Comparison of ENCODE assay signal across 8 mouse cellular contexts in the genomic region with DNA sequence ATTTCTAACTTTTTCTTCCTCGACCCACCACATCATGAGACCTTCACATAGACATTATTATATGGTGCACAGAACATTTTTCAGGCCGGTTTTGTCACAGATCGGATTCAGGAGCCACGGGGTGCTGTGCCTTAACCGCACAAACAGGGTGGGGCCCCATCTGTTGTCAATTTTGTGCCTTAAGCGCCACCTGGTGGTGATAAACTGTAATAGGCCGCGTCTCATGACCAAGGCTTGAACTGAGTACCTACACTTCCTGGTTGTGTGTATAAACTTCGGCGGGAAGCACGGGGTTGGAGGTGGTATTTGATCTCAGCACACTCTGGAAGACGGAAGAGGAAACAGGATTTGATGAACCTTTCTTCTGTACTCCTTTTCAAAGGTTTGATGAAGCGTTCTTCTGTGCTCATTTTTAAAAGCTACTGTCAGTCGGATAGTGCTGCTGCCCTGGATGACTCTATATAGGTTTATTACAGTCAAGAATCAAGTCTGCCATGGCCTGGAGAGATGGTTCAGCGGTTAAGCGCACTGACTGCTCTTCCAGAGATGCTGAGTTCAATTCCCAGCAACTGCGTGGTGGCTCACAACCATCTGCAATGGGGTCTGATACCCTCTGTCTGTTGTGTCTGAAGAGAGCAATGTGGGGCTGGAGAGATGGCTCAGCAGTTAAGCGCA. TPM values are rescaled to one million over a fixed set of nuclear protein-coding genes. Genes with fewer than 3 reads are reported as not detected.
DNase-seq lines count a peak whose midpoint lies in the region; ATAC-seq and TF ChIP-seq lines count a peak whose summit lies in the region.

No protein-coding gene starts in this region.

- H3K4me3 ChIP-seq in G1E (ENCODE audit: low read depth, low read length): peak overlapping the region; percentile 20; the same call in 1 of the 2 replicates
- H3K4me3 ChIP-seq in forebrain, embryonic 15.5 days: peak overlapping the region; percentile 22; the same call in 1 of the 2 replicates
- no peak overlapping the region for H3K4me3 ChIP-seq in neural tube, embryonic 14.5 days (ENCODE audit: low read depth, low read length)
- no peak overlapping the region for H3K4me3 ChIP-seq in testis, adult 2 months (ENCODE audit: control insufficient read depth, low read depth, low read length)

- peak; percentile 71 for TF ChIP-seq CTCF in G1E (IDR thresholded peaks at IDR 0.05; ENCODE audit: low read depth, low read length)
- peak; percentile 80 for TF ChIP-seq CTCF in testis, adult 2 months (IDR thresholded peaks at IDR 0.05; ENCODE audit: control insufficient read depth, insufficient read depth, insufficient replicate concordance, low read depth, low read length)

- H3K9ac ChIP-seq in forebrain, embryonic 15.5 days (replicated peaks): peak overlapping the region; percentile 20; the same call in 1 of the 2 replicates
- H3K9ac ChIP-seq in neural tube, embryonic 14.5 days (replicated peaks; ENCODE audit: low read depth, low read length): no peak overlapping the region

- TF ChIP-seq POLR2A in testis, adult 2 months (IDR thresholded peaks at IDR 0.05; ENCODE audit: control insufficient read depth, low read depth, low read length): no peak

- peaks cover 26% of the 10 kb centered on the region for H3K4me1 ChIP-seq in G1E (ENCODE audit: insufficient read depth, low read depth, low read length)
- H3K4me1 ChIP-seq in forebrain, embryonic 15.5 days: 0 out of 2 replicates have a peak, but pooled peaks cover 7% of the 10 kb centered on the region
- H3K4me1 ChIP-seq in neural tube, embryonic 14.5 days (ENCODE audit: control insufficient read depth, insufficient read depth, low read length): no peaks in the 10 kb centered on the region
- no peaks in the 10 kb centered on the region for H3K4me1 ChIP-seq in testis, adult 2 months (ENCODE audit: control insufficient read depth, insufficient read depth, low read length)

- peak overlapping the region; percentile 14; the same call in 1 of the 2 replicates for H3K27ac ChIP-seq in forebrain, embryonic 15.5 days (replicated peaks)
- no peak overlapping the region for H3K27ac ChIP-seq in neural tube, embryonic 14.5 days (ENCODE audit: low read depth, low read length)
- no peak overlapping the region for H3K27ac ChIP-seq in testis, adult 2 months (ENCODE audit: control insufficient read depth, insufficient read depth, low read depth, low read length)

- 0 out of 2 replicates have a peak, but pooled peaks cover 2% of the 10 kb centered on the region for H3K9me3 ChIP-seq in G1E (replicated peaks)
- no peaks in the 10 kb centered on the region for H3K9me3 ChIP-seq in forebrain, embryonic 15.5 days
- no peaks in the 10 kb centered on the region for H3K9me3 ChIP-seq in neural tube, embryonic 14.5 days (ENCODE audit: control insufficient read depth, low read length)

- peak; percentile 68 for DNase-seq in G1E (ENCODE audit: low spot score)
- peak; percentile 87 for DNase-seq in cerebellum, adult 11-12 months
- DNase-seq in heart, postnatal 25 days (ENCODE audit: low spot score): peak; percentile 83
- peak; percentile 94 for DNase-seq in layer of hippocampus, adult 11-12 months (ENCODE audit: low spot score)
- peak; percentile 92 to 94 for DNase-seq in lung, adult 18-20 months

- H3K27me3 ChIP-seq in G1E (ENCODE audit: insufficient read depth, low read length): 0 out of 2 replicates have a peak, but pooled peaks cover 4% of the 10 kb centered on the region
- H3K27me3 ChIP-seq in forebrain, embryonic 15.5 days: no peaks in the 10 kb centered on the region
- H3K27me3 ChIP-seq in neural tube, embryonic 14.5 days (ENCODE audit: control insufficient read depth, insufficient read depth, low read length): no peaks in the 10 kb centered on the region
- H3K27me3 ChIP-seq in testis, adult 2 months (ENCODE audit: control insufficient read depth, insufficient read depth, low read length): no peaks in the 10 kb centered on the region

- 16% methylated on average over 18 of the region's 18 CpGs for WGBS in forebrain, embryonic 15.5 days
- 16% methylated on average over 18 of the region's 18 CpGs for WGBS in neural tube, embryonic 14.5 days

- peak; percentile 83 for ATAC-seq in G1E (ENCODE audit: extremely low read depth, insufficient number of reproducible peaks, low FRiP score, poor library complexity, severe bottlenecking)
- ATAC-seq in forebrain, embryonic 15.5 days (replicated peaks): peak; percentile 91
- ATAC-seq in neural tube, embryonic 14.5 days (ENCODE audit: low read depth): peak; percentile 94

- H3K4me2 ChIP-seq in forebrain, embryonic 15.5 days (replicated peaks): peak overlapping the region; percentile 30
- peak overlapping the region; percentile 32; the same call in 1 of the 2 replicates for H3K4me2 ChIP-seq in neural tube, embryonic 14.5 days (ENCODE audit: low read depth, low read length)

- intact Hi-C loops in heart, postnatal 25 days (cut with DNase I): loop anchor here (2.0 kb wide), 1 partner anchor 78 kb away; the partner anchor contains the start of gene Smarcc2

- H3K36me3 ChIP-seq in G1E (replicated peaks): peaks cover 6% of the 10 kb centered on the region
- H3K36me3 ChIP-seq in forebrain, embryonic 15.5 days: peaks cover 5% of the 10 kb centered on the region; the same call in 1 of the 2 replicates
- H3K36me3 ChIP-seq in neural tube, embryonic 14.5 days (ENCODE audit: control insufficient read depth, insufficient read depth, low read length): no peaks in the 10 kb centered on the region
- H3K36me3 ChIP-seq in testis, adult 2 months (ENCODE audit: control insufficient read depth, insufficient read depth, low read length): no peaks in the 10 kb centered on the region

RNA-seq across cellular contexts. Expression of gene Esyt1, which starts 10.7 kb away (rescaled TPM):
- total RNA-seq in G1E (2014; fragmentation: Nextera tagmentation): 31.8 and 36.0 TPM in 2 replicates
- total RNA-seq in G1E (2017): 98.1 and 107 TPM in 2 replicates
- polyA plus RNA-seq in G1E (2012): 72.2 and 80.2 TPM in 2 replicates
- polyA plus RNA-seq in forebrain, embryonic 15.5 days (2015; fragmentation: Nextera tagmentation; extraction: Ambion mirVana): 6.8 and 7.6 TPM in 2 replicates
- 10 to 100 TPM; 16.8 to 19.0 TPM for total RNA-seq in heart, postnatal 25 days (2021)
- 10.0 and 25.9 TPM in 2 replicates for polyA plus RNA-seq in neural tube, embryonic 14.5 days (2014; fragmentation: Nextera tagmentation; extraction: Ambion mirVana)
- polyA plus RNA-seq in testis, adult 2 months (2012; rRNA removed): 1.6 and 3.1 TPM in 2 replicates

RNA-seq across cellular contexts. Expression of gene Zc3h10, which starts 11.2 kb away (rescaled TPM):
- total RNA-seq in G1E (2014; fragmentation: Nextera tagmentation): 7.2 and 9.2 TPM in 2 replicates
- total RNA-seq in G1E (2017): 12.0 and 13.3 TPM in 2 replicates
- 21.1 and 21.9 TPM in 2 replicates for polyA plus RNA-seq in G1E (2012)
- 22.8 and 24.5 TPM in 2 replicates for polyA plus RNA-seq in forebrain, embryonic 15.5 days (2015; fragmentation: Nextera tagmentation; extraction: Ambion mirVana)
- total RNA-seq in heart, postnatal 25 days (2021): 1 to 10 TPM; 7.6 to 9.1 TPM
- polyA plus RNA-seq in neural tube, embryonic 14.5 days (2014; fragmentation: Nextera tagmentation; extraction: Ambion mirVana): 11.7 and 18.1 TPM in 2 replicates
- 29.9 and 33.9 TPM in 2 replicates for polyA plus RNA-seq in testis, adult 2 months (2012; rRNA removed)

RNA-seq across cellular contexts. Expression of gene Rpl41, which starts 12.7 kb away (rescaled TPM):
- total RNA-seq in G1E (2014; fragmentation: Nextera tagmentation): 2,429 and 2,736 TPM in 2 replicates
- total RNA-seq in G1E (2017): 5,596 and 6,924 TPM in 2 replicates
- 10,155 and 11,415 TPM in 2 replicates for polyA plus RNA-seq in G1E (2012)
- polyA plus RNA-seq in forebrain, embryonic 15.5 days (2015; fragmentation: Nextera tagmentation; extraction: Ambion mirVana): 2,336 and 2,513 TPM in 2 replicates
- 1,000 to 10,000 TPM; 1,495 to 1,582 TPM for total RNA-seq in heart, postnatal 25 days (2021)
- 2,344 and 2,479 TPM in 2 replicates for polyA plus RNA-seq in neural tube, embryonic 14.5 days (2014; fragmentation: Nextera tagmentation; extraction: Ambion mirVana)
- polyA plus RNA-seq in testis, adult 2 months (2012; rRNA removed): 1,504 and 1,952 TPM in 2 replicates

RNA-seq across cellular contexts. Expression of gene Pa2g4, which starts 29.4 kb away (rescaled TPM):
- total RNA-seq in G1E (2014; fragmentation: Nextera tagmentation): 692 and 813 TPM in 2 replicates
- 212 and 245 TPM in 2 replicates for total RNA-seq in G1E (2017)
- polyA plus RNA-seq in G1E (2012): 659 and 767 TPM in 2 replicates
- 146 and 149 TPM in 2 replicates for polyA plus RNA-seq in forebrain, embryonic 15.5 days (2015; fragmentation: Nextera tagmentation; extraction: Ambion mirVana)
- total RNA-seq in heart, postnatal 25 days (2021): 10 to 100 TPM; 45.8 to 48.6 TPM
- 127 and 132 TPM in 2 replicates for polyA plus RNA-seq in neural tube, embryonic 14.5 days (2014; fragmentation: Nextera tagmentation; extraction: Ambion mirVana)
- 31.7 and 36.5 TPM in 2 replicates for polyA plus RNA-seq in testis, adult 2 months (2012; rRNA removed)

RNA-seq across cellular contexts. Expression of gene Myl6b, which starts 37.9 kb away (rescaled TPM):
- 11.4 and 13.1 TPM in 2 replicates for total RNA-seq in G1E (2014; fragmentation: Nextera tagmentation)
- 1.7 and 2.0 TPM in 2 replicates for total RNA-seq in G1E (2017)
- 14.7 and 17.4 TPM in 2 replicates for polyA plus RNA-seq in G1E (2012)
- 4.7 and 5.6 TPM in 2 replicates for polyA plus RNA-seq in forebrain, embryonic 15.5 days (2015; fragmentation: Nextera tagmentation; extraction: Ambion mirVana)
- total RNA-seq in heart, postnatal 25 days (2021): 1 to 10 TPM; 2.5 to 2.9 TPM
- polyA plus RNA-seq in neural tube, embryonic 14.5 days (2014; fragmentation: Nextera tagmentation; extraction: Ambion mirVana): 6.4 and 8.9 TPM in 2 replicates
- 20.3 and 23.2 TPM in 2 replicates for polyA plus RNA-seq in testis, adult 2 months (2012; rRNA removed)

Comparison
In these comparisons a context has a peak if more than half of its experiments do, and no peak if none do; other contexts are left out.
1. H3K4me3 ChIP-seq: peak in G1E (single experiment) and forebrain, embryonic 15.5 days (single experiment); none in neural tube, embryonic 14.5 days (single experiment) and testis, adult 2 months (single experiment).
2. Peak in every context shown above with its lines, with median percentiles within 50 percentile points of each other: ATAC-seq and DNase-seq.